Mouse (Mus musculus) erythroblast, embryonic 14.5 days (primary cell): ENCODE data around the gene Fgfr2.

ENCODE experiments used
- GATA1 ChIP-seq: IDR thresholded peaks from 2 replicates; pipeline ENCODE4 v1.6.1; 2012; ENCODE audit warnings: low read length, inconsistent platforms, mixed read lengths
- TAL1 ChIP-seq: IDR thresholded peaks from 3 replicates; pipeline ENCODE4 v1.6.1; 2012; ENCODE audit warnings: low read length, inconsistent platforms, mixed read lengths

DNA sequence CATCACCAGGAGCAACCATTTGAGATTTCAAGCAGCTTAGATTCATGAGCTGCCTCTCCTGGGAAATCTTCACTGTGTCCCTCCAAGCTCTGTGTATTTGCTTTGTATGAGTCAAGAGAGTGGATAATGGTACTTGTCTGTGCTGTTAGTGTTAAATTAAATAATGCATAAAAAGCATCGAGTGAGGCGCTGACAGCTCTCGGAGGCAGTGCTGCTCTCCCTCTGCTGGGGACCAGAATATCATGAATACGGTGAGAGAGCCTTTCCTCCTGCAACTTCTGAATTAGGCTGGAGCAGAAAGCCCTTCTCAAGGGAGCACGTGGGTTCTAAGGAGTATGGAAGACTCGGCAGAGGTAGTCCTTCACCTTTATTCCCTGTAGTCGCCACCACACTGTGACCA lies 998.2 kb downstream of the Fgfr2 start:
- TF ChIP-seq GATA1 = no peak
- no peak for TF ChIP-seq TAL1
